ENCODE assay signal across 17 mouse cellular contexts in genomic region chr10:60379419-60379957, GRCm38 (mm10). TPM values are rescaled to one million over a fixed set of nuclear protein-coding genes. Genes with fewer than 3 reads are reported as not detected.
A peak's percentile ranks its signal among the peaks of the same experiment; 100 is the strongest.
DNase-seq lines count a peak whose midpoint lies in the region; ATAC-seq and TF ChIP-seq lines count a peak whose summit lies in the region.
"Had no signal": no experiment of that assay in that cellular context is flagged by ENCODE, and none has a peak within 500 bp of the region (broad histone marks: within the 10 kb centered on the region; RNA-seq: fewer than 3 reads in every experiment).

No protein-coding gene starts in this region.

- H3K9me3 ChIP-seq in heart, postnatal 0 days (replicated peaks; ENCODE audit: control insufficient read depth, low read length): no peaks in the 10 kb centered on the region
- H3K9me3 ChIP-seq in limb, embryonic 12.5 days: no peaks in the 10 kb centered on the region
- H3K9me3 ChIP-seq: forebrain, embryonic 12.5 days; megakaryocyte, embryonic 14.5 days; neural tube, embryonic 13.5 days had no signal

- H3K4me2 ChIP-seq in heart, postnatal 0 days (ENCODE audit: low read depth, low read length): no peak overlapping the region
- H3K4me2 ChIP-seq in limb, embryonic 12.5 days: no peak overlapping the region
- H3K4me2 ChIP-seq: forebrain, embryonic 12.5 days; neural tube, embryonic 13.5 days had no signal

- H3K9ac ChIP-seq in heart, postnatal 0 days (replicated peaks; ENCODE audit: low read depth, low read length): no peak overlapping the region
- no peak overlapping the region for H3K9ac ChIP-seq in limb, embryonic 12.5 days (replicated peaks)
- H3K9ac ChIP-seq: forebrain, embryonic 12.5 days; liver, embryonic 14.5 days; neural tube, embryonic 13.5 days had no signal

- TF ChIP-seq CTCF in heart, postnatal 0 days (IDR thresholded peaks at IDR 0.05; ENCODE audit: low read depth): no peak

- DNase-seq in heart, postnatal 0 days (ENCODE audit: low spot score): no peak
- DNase-seq in heart, adult 9 months (ENCODE audit: low spot score in 2 of 2): no peak
- DNase-seq in 3T3-L1 (ENCODE audit: low read depth, low spot score) (peak; percentile 83), adipocyte (ENCODE audit: low spot score) (peak; percentile 72)
- no peak for DNase-seq in urinary bladder, postnatal 36 days (ENCODE audit: low spot score in 2 of 2)
- DNase-seq: adrenal gland, adult 2 months; kidney, adult 9 months had no signal

- 72% methylated on average over 9 of the region's 9 CpGs for WGBS in heart, postnatal 0 days
- WGBS in limb, embryonic 12.5 days: 69% methylated on average over 9 of the region's 9 CpGs

- no peaks in the 10 kb centered on the region for H3K4me1 ChIP-seq in heart, postnatal 0 days (ENCODE audit: control insufficient read depth, insufficient read depth)
- H3K4me1 ChIP-seq in limb, embryonic 12.5 days (replicated peaks): peaks cover 18% of the 10 kb centered on the region
- H3K4me1 ChIP-seq: forebrain, embryonic 12.5 days; neural tube, embryonic 13.5 days had no signal

- H3K36me3 ChIP-seq in heart, postnatal 0 days (replicated peaks; ENCODE audit: control insufficient read depth, insufficient read depth, low read length): no peaks in the 10 kb centered on the region
- no peaks in the 10 kb centered on the region for H3K36me3 ChIP-seq in limb, embryonic 12.5 days
- H3K36me3 ChIP-seq: forebrain, embryonic 12.5 days; neural tube, embryonic 13.5 days had no signal

- H3K4me3 ChIP-seq in heart, postnatal 0 days (ENCODE audit: low read depth, low read length): no peak overlapping the region
- no peak overlapping the region for H3K4me3 ChIP-seq in limb, embryonic 12.5 days (replicated peaks)
- H3K4me3 ChIP-seq: forebrain, embryonic 12.5 days; left cerebral cortex, adult 2 months; megakaryocyte, embryonic 14.5 days; neural tube, embryonic 13.5 days had no signal

- H3K27ac ChIP-seq in heart, postnatal 0 days (ENCODE audit: low read depth): peak overlapping the region; percentile 32
- H3K27ac ChIP-seq in limb, embryonic 12.5 days: peak overlapping the region; percentile 23; the same call in 1 of the 2 replicates
- H3K27ac ChIP-seq: forebrain, embryonic 12.5 days; left cerebral cortex, adult 2 months; liver, embryonic 14.5 days; neural tube, embryonic 13.5 days had no signal

- no peak for TF ChIP-seq EP300 in heart, postnatal 0 days (IDR thresholded peaks at IDR 0.05; ENCODE audit: low read depth)

- ATAC-seq in heart, postnatal 0 days (ENCODE audit: insufficient read depth, low read depth): no peak
- no peak for ATAC-seq in limb, embryonic 12.5 days (ENCODE audit: insufficient number of reproducible peaks, insufficient read depth, low FRiP score, low TSS enrichment, low read depth)
- ATAC-seq in CD4-positive, CD25-positive, alpha-beta regulatory T cell, adult 4 months: no peak
- ATAC-seq: hindbrain, embryonic 16.5 days had no signal

- no peaks in the 10 kb centered on the region for H3K27me3 ChIP-seq in heart, postnatal 0 days (ENCODE audit: control insufficient read depth, insufficient read depth, low read length)
- no peaks in the 10 kb centered on the region for H3K27me3 ChIP-seq in limb, embryonic 12.5 days
- H3K27me3 ChIP-seq: forebrain, embryonic 12.5 days; neural tube, embryonic 13.5 days had no signal

RNA-seq across cellular contexts. Expression of gene Gm17455, which starts 20.0 kb away (rescaled TPM):
- total RNA-seq in heart, postnatal 0 days (2014; rRNA removed; ENCODE audit: low replicate concordance): not detected in 2 replicates
- polyA plus RNA-seq in heart, postnatal 0 days (2015; fragmentation: Nextera tagmentation; extraction: Ambion mirVana): 0.38 TPM in 2 replicates
- polyA plus RNA-seq in limb, embryonic 12.5 days (2016; fragmentation: Nextera tagmentation; extraction: Ambion mirVana): 1.6 and 1.8 TPM in 2 replicates
- polyA plus RNA-seq in CD4-positive, CD25-positive, alpha-beta regulatory T cell, adult 4 months (2017; shearing (Covaris generic)): 1 to 10 TPM; 1.5 to 3.7 TPM
- total RNA-seq: adrenal gland, adult 2 months; heart, adult 8-10 months; layer of hippocampus, adult 18-20 months; left cerebral cortex, adult 2 months had no signal
- polyA plus RNA-seq: liver, embryonic 14.5 days had no signal

RNA-seq across cellular contexts. Expression of gene Vsir, which starts 32.8 kb away (rescaled TPM):
- total RNA-seq in heart, postnatal 0 days (2014; rRNA removed; ENCODE audit: low replicate concordance): 8.3 and 117 TPM in 2 replicates
- polyA plus RNA-seq in heart, postnatal 0 days (2015; fragmentation: Nextera tagmentation; extraction: Ambion mirVana): 4.6 and 4.7 TPM in 2 replicates
- polyA plus RNA-seq in limb, embryonic 12.5 days (2016; fragmentation: Nextera tagmentation; extraction: Ambion mirVana): 1.7 and 1.8 TPM in 2 replicates
- 100 to 1,000 TPM; 171 to 206 TPM for polyA plus RNA-seq in CD4-positive, CD25-positive, alpha-beta regulatory T cell, adult 4 months (2017; shearing (Covaris generic))

Comparison
In these comparisons a context has a peak if more than half of its experiments do, and no peak if none do; other contexts are left out.
1. DNase-seq: peak in 3T3-L1 (single experiment) and adipocyte (single experiment); none in heart, postnatal 0 days (single experiment), heart, adult 9 months (0 of 2) and urinary bladder, postnatal 36 days (0 of 2).
2. RNA of gene Vsir, which starts 32.8 kb away (polyA plus RNA-seq): 171 to 206 TPM in CD4-positive, CD25-positive, alpha-beta regulatory T cell, adult 4 months; 4.6 to 4.7 TPM in heart, postnatal 0 days and 1.7 to 1.8 TPM in limb, embryonic 12.5 days; every median in the first group is over 10 times any median in the second.